Comparison of ENCODE assay signal across 22 mouse cellular contexts in genomic region chr5:103166755-103167154, GRCm38 (mm10). TPM values are rescaled to one million over a fixed set of nuclear protein-coding genes. Genes with fewer than 3 reads are reported as not detected.
DNase-seq lines count a peak whose midpoint lies in the region; ATAC-seq and TF ChIP-seq lines count a peak whose summit lies in the region.
"Had no signal": no experiment of that assay in that cellular context is flagged by ENCODE, and none has a peak within 500 bp of the region (broad histone marks: within the 10 kb centered on the region; RNA-seq: fewer than 3 reads in every experiment).

No protein-coding gene starts in this region.

- no peak overlapping the region for H3K4me3 ChIP-seq in forebrain, postnatal 0 days (ENCODE audit: low read depth, low read length)
- no peak overlapping the region for H3K4me3 ChIP-seq in forebrain, embryonic 10.5 days
- no peak overlapping the region for H3K4me3 ChIP-seq in layer of hippocampus, adult 2 months
- H3K4me3 ChIP-seq in neural tube, embryonic 13.5 days, result no peak overlapping the region
- H3K4me3 ChIP-seq: embryonic facial prominence, embryonic 10.5 days; erythroblast, embryonic 14.5 days; heart, embryonic 15.5 days; intestine, embryonic 15.5 days had no signal

- H3K27ac ChIP-seq in forebrain, postnatal 0 days (ENCODE audit: low read depth, low read length), result no peak overlapping the region
- no peak overlapping the region for H3K27ac ChIP-seq in forebrain, embryonic 10.5 days
- peak overlapping the region; percentile 33; the same call in 1 of the 2 replicates for H3K27ac ChIP-seq in layer of hippocampus, adult 2 months
- 0 out of 2 replicates have a peak overlapping the region, but pooled peaks have one; percentile 24 for H3K27ac ChIP-seq in neural tube, embryonic 13.5 days (replicated peaks)
- H3K27ac ChIP-seq: embryonic facial prominence, embryonic 10.5 days; heart, embryonic 15.5 days; intestine, embryonic 15.5 days had no signal

- no peak overlapping the region for H3K4me2 ChIP-seq in forebrain, postnatal 0 days (ENCODE audit: low read depth)
- no peak overlapping the region for H3K4me2 ChIP-seq in neural tube, embryonic 13.5 days
- H3K4me2 ChIP-seq: heart, embryonic 11.5 days; heart, embryonic 15.5 days; intestine, embryonic 15.5 days had no signal

- H3K4me1 ChIP-seq in forebrain, postnatal 0 days (ENCODE audit: insufficient read depth), result peaks cover 18% of the 10 kb centered on the region
- peaks cover 4% of the 10 kb centered on the region for H3K4me1 ChIP-seq in forebrain, embryonic 10.5 days
- H3K4me1 ChIP-seq in neural tube, embryonic 13.5 days (replicated peaks), result peaks cover 18% of the 10 kb centered on the region
- H3K4me1 ChIP-seq: heart, embryonic 15.5 days; intestine, embryonic 15.5 days had no signal

- H3K9ac ChIP-seq in forebrain, postnatal 0 days, result no peak overlapping the region
- H3K9ac ChIP-seq in neural tube, embryonic 13.5 days, result no peak overlapping the region
- H3K9ac ChIP-seq: heart, embryonic 15.5 days; intestine, embryonic 15.5 days had no signal

- TF ChIP-seq CTCF in forebrain, postnatal 0 days (IDR thresholded peaks at IDR 0.05; ENCODE audit: low read depth), result no peak
- TF ChIP-seq CTCF in layer of hippocampus, adult 2 months (conservative IDR thresholded peaks at IDR 0.05), result no peak

- H3K27me3 ChIP-seq in forebrain, postnatal 0 days (ENCODE audit: insufficient read depth, low read length), result no peaks in the 10 kb centered on the region
- no peaks in the 10 kb centered on the region for H3K27me3 ChIP-seq in forebrain, embryonic 10.5 days (ENCODE audit: poor library complexity, severe bottlenecking)
- no peaks in the 10 kb centered on the region for H3K27me3 ChIP-seq in neural tube, embryonic 13.5 days
- H3K27me3 ChIP-seq: CH12.LX; heart, embryonic 15.5 days; intestine, embryonic 15.5 days; Patski had no signal

- H3K36me3 ChIP-seq in forebrain, postnatal 0 days (ENCODE audit: insufficient read depth), result no peaks in the 10 kb centered on the region
- H3K36me3 ChIP-seq in forebrain, embryonic 10.5 days (replicated peaks), result no peaks in the 10 kb centered on the region
- 0 out of 2 replicates have a peak, but pooled peaks cover 2% of the 10 kb centered on the region for H3K36me3 ChIP-seq in neural tube, embryonic 13.5 days
- H3K36me3 ChIP-seq: embryonic facial prominence, embryonic 10.5 days; heart, embryonic 15.5 days; intestine, embryonic 15.5 days had no signal

- no peak for DNase-seq in forebrain, postnatal 0 days
- DNase-seq in forebrain, embryonic 10.5 days (ENCODE audit: extremely low spot score, low spot score), result no peak
- no peak for DNase-seq in layer of hippocampus, adult 2 months (ENCODE audit: low spot score in 2 of 2)
- DNase-seq in layer of hippocampus, adult 9-10 months (ENCODE audit: low spot score), result no peak
- no peak for DNase-seq in neural tube, embryonic 10.5 days (ENCODE audit: extremely low spot score, low spot score)
- no peak for DNase-seq in right cerebral cortex, postnatal 4 days
- DNase-seq: adrenal gland, postnatal 14 days; cerebellum, adult 18-20 months; cerebellum, adult 9-11 months; cerebellum, postnatal 36 days; gastrocnemius, postnatal 10 days; heart, adult 18-20 months; heart, postnatal 14 days had no signal

- H3K9me3 ChIP-seq in forebrain, postnatal 0 days (ENCODE audit: low read length), result no peaks in the 10 kb centered on the region
- peaks cover 3% of the 10 kb centered on the region; the same call in 1 of the 2 replicates for H3K9me3 ChIP-seq in forebrain, embryonic 10.5 days
- H3K9me3 ChIP-seq in neural tube, embryonic 13.5 days, result peaks cover 10% of the 10 kb centered on the region
- H3K9me3 ChIP-seq: heart, embryonic 15.5 days; intestine, embryonic 15.5 days had no signal

- 78% methylated on average over 2 of the region's 2 CpGs for WGBS in forebrain, postnatal 0 days
- WGBS in forebrain, embryonic 10.5 days, result 85% methylated on average over 2 of the region's 2 CpGs
- whole genome bisulfite sequencing in neural tube, embryonic 13.5 days, result 58% methylated on average over 2 of the region's 2 CpGs

- ATAC-seq in forebrain, postnatal 0 days, result peak; percentile 58; the same call in 1 of the 2 replicates
- ATAC-seq in neural tube, embryonic 13.5 days (ENCODE audit: low read depth), result no peak
- ATAC-seq: activated CD4-positive, CD25-positive, alpha-beta regulatory T cell, adult 4 months; intestine, embryonic 15.5 days; Patski had no signal

RNA-seq across cellular contexts. Expression of gene Mapk10, which starts 44.4 kb away (rescaled TPM):
- 36.2 and 41.5 TPM in 2 replicates for total RNA-seq in forebrain, postnatal 0 days (2014; rRNA removed)
- 74.6 and 89.2 TPM in 2 replicates for polyA plus RNA-seq in forebrain, postnatal 0 days (2015; fragmentation: Nextera tagmentation; extraction: Ambion mirVana)
- polyA plus RNA-seq in forebrain, embryonic 10.5 days (2016; fragmentation: Nextera tagmentation; extraction: Ambion mirVana), result 7.7 TPM in 2 replicates
- total RNA-seq in layer of hippocampus, adult 2 months (2021), result 100 to 1,000 TPM; 470 to 471 TPM
- 82.3 and 87.9 TPM in 2 replicates for polyA plus RNA-seq in neural tube, embryonic 13.5 days (2015; fragmentation: Nextera tagmentation; extraction: Ambion mirVana)
- polyA plus RNA-seq: erythroblast, embryonic 14.5 days had no signal

Comparison
In these comparisons a context has a peak if more than half of its experiments do, and no peak if none do; other contexts are left out.
1. H3K27ac ChIP-seq: peak in layer of hippocampus, adult 2 months (single experiment) and neural tube, embryonic 13.5 days (single experiment); none in forebrain, postnatal 0 days (single experiment) and forebrain, embryonic 10.5 days (single experiment).